ENCODE assay signal across 19 mouse cellular contexts in the genomic region with DNA sequence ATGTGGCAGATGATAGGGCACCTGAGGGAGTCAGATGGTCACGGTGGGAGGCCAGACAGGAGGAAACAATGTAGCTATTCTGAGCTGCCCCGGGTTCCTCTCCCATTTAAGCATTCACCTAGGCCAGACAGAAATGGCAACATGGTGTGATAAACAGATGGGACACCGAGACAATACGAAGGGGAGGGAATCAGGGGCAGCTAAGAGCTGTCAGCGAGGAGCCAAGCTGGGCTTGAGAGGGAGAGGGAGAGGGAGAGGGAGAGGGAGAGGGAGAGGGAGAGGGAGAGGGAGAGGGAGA. TPM values are rescaled to one million over a fixed set of nuclear protein-coding genes. Genes with fewer than 3 reads are reported as not detected.
DNase-seq lines count a peak whose midpoint lies in the region; ATAC-seq and TF ChIP-seq lines count a peak whose summit lies in the region.
"Had no signal": no experiment of that assay in that cellular context is flagged by ENCODE, and none has a peak within 500 bp of the region (broad histone marks: within the 10 kb centered on the region; RNA-seq: fewer than 3 reads in every experiment).

No protein-coding gene starts in this region.

- ATAC-seq in midbrain, embryonic 16.5 days: no peak
- ATAC-seq in hindbrain, embryonic 16.5 days: no peak
- ATAC-seq: forebrain, embryonic 16.5 days; intestine, embryonic 15.5 days had no signal

- H3K9ac ChIP-seq in midbrain, embryonic 16.5 days (ENCODE audit: low read depth, low read length): no peak overlapping the region
- H3K9ac ChIP-seq in ES-E14 (ENCODE audit: insufficient read depth, low read depth, low read length, poor library complexity, severe bottlenecking): peak overlapping the region; percentile 31; the same call in 1 of the 2 replicates
- H3K9ac ChIP-seq in hindbrain, embryonic 16.5 days (ENCODE audit: low read depth, low read length): no peak overlapping the region
- H3K9ac ChIP-seq: intestine, embryonic 15.5 days; kidney, embryonic 15.5 days had no signal

- peaks cover 92% of the 10 kb centered on the region for H3K27me3 ChIP-seq in midbrain, embryonic 10.5 days (ENCODE audit: low read depth, poor library complexity, severe bottlenecking)
- H3K27me3 ChIP-seq in midbrain, embryonic 16.5 days (ENCODE audit: control insufficient read depth, insufficient read depth, low read depth, low read length): peaks cover 2% of the 10 kb centered on the region; the same call in 1 of the 2 replicates
- no peaks in the 10 kb centered on the region for H3K27me3 ChIP-seq in hindbrain, embryonic 16.5 days (replicated peaks; ENCODE audit: control insufficient read depth, insufficient read depth, low read length)
- no peaks in the 10 kb centered on the region; the same call in 1 of the 2 replicates for H3K27me3 ChIP-seq in thymus, adult 2 months (ENCODE audit: control insufficient read depth, insufficient read depth, low read length)

- WGBS in midbrain, embryonic 10.5 days: 15% methylated on average over 5 of the region's 5 CpGs
- WGBS in midbrain, embryonic 16.5 days: 10% methylated on average over 4 of the region's 5 CpGs
- 7% methylated on average over 5 of the region's 5 CpGs for WGBS in hindbrain, embryonic 16.5 days
- 76% methylated on average over 5 of the region's 5 CpGs for WGBS in thymus, adult 2 months

- in situ Hi-C loops in ES-E14 (cut with MboI; ENCODE audit: low sequenced_read_pairs in 2 of 2, unreplicated experiment in 2 of 2): no loop called here

- DNase-seq in midbrain, embryonic 10.5 days (ENCODE audit: low spot score): no peak
- no peak for DNase-seq in ES-E14 (ENCODE audit: low read depth, low spot score)
- peak; percentile 97 for DNase-seq in cerebellum, adult 9-10 months
- DNase-seq in thymus, adult 2 months: no peak
- no peak for DNase-seq in urinary bladder, postnatal 25 days (ENCODE audit: low spot score)
- DNase-seq in layer of hippocampus, adult 8-10 months (ENCODE audit: low spot score in 2 of 2): no peak
- DNase-seq: adrenal gland, adult 8-10 months; gastrocnemius, postnatal 10 days; heart, adult 2 months; heart, postnatal 10 days; liver; lung, adult 18-20 months had no signal

- TF ChIP-seq CTCF in thymus, adult 2 months (IDR thresholded peaks at IDR 0.05; ENCODE audit: borderline replicate concordance, control insufficient read depth, extremely low read depth, insufficient read depth, low read length, poor library complexity): no peak

- no peak overlapping the region for H3K4me2 ChIP-seq in midbrain, embryonic 16.5 days (ENCODE audit: low read length)
- no peak overlapping the region for H3K4me2 ChIP-seq in hindbrain, embryonic 16.5 days (ENCODE audit: low read length)
- H3K4me2 ChIP-seq: intestine, embryonic 15.5 days; kidney, embryonic 15.5 days had no signal

- no peak for TF ChIP-seq POLR2A in thymus, adult 2 months (IDR thresholded peaks at IDR 0.05; ENCODE audit: control insufficient read depth, extremely low read depth, insufficient read depth, low read length, poor library complexity)

- H3K4me3 ChIP-seq in midbrain, embryonic 10.5 days: no peak overlapping the region
- no peak overlapping the region for H3K4me3 ChIP-seq in midbrain, embryonic 16.5 days (ENCODE audit: low read depth, low read length)
- peak overlapping the region in 1 of 2 experiments; percentile 38; a peak in 1 of 4 replicates for H3K4me3 ChIP-seq in ES-E14 (ENCODE audit: insufficient read depth in 1 of 2, low read depth in 1 of 2, low read length in 2 of 2, poor library complexity in 1 of 2, severe bottlenecking in 1 of 2)
- H3K4me3 ChIP-seq in hindbrain, embryonic 16.5 days (ENCODE audit: low read length): no peak overlapping the region
- H3K4me3 ChIP-seq in thymus, adult 2 months (ENCODE audit: control insufficient read depth, insufficient read depth, low read length): no peak overlapping the region
- H3K4me3 ChIP-seq: heart, adult 2 months; intestine, embryonic 15.5 days; kidney, embryonic 15.5 days; myocyte had no signal

- H3K36me3 ChIP-seq in midbrain, embryonic 10.5 days: no peaks in the 10 kb centered on the region
- H3K36me3 ChIP-seq in midbrain, embryonic 16.5 days (ENCODE audit: control insufficient read depth, insufficient read depth, low read length): no peaks in the 10 kb centered on the region
- no peaks in the 10 kb centered on the region for H3K36me3 ChIP-seq in ES-E14 (ENCODE audit: control insufficient read depth, insufficient read depth, low read length, poor library complexity, severe bottlenecking)
- no peaks in the 10 kb centered on the region for H3K36me3 ChIP-seq in hindbrain, embryonic 16.5 days (ENCODE audit: control insufficient read depth, insufficient read depth, low read length)
- H3K36me3 ChIP-seq in thymus, adult 2 months (ENCODE audit: control insufficient read depth, insufficient read depth, low read length): no peaks in the 10 kb centered on the region
- H3K36me3 ChIP-seq: intestine, embryonic 15.5 days; kidney, embryonic 15.5 days had no signal

- H3K9me3 ChIP-seq in midbrain, embryonic 10.5 days (replicated peaks): no peaks in the 10 kb centered on the region
- H3K9me3 ChIP-seq in midbrain, embryonic 16.5 days (replicated peaks; ENCODE audit: control insufficient read depth, low read length, poor library complexity, severe bottlenecking): no peaks in the 10 kb centered on the region
- H3K9me3 ChIP-seq in ES-E14 (ENCODE audit: control insufficient read depth, insufficient read depth, low read depth, low read length): no peaks in the 10 kb centered on the region
- H3K9me3 ChIP-seq in hindbrain, embryonic 16.5 days (ENCODE audit: control insufficient read depth, low read length): no peaks in the 10 kb centered on the region
- H3K9me3 ChIP-seq: intestine, embryonic 15.5 days; kidney, embryonic 15.5 days had no signal

- H3K27ac ChIP-seq in midbrain, embryonic 10.5 days (replicated peaks): peak overlapping the region; percentile 59
- H3K27ac ChIP-seq in midbrain, embryonic 16.5 days (ENCODE audit: low read length): no peak overlapping the region
- H3K27ac ChIP-seq in ES-E14 (ENCODE audit: insufficient read depth, low read depth, low read length, poor library complexity, severe bottlenecking): no peak overlapping the region
- H3K27ac ChIP-seq in hindbrain, embryonic 16.5 days (ENCODE audit: low read depth, low read length): peak overlapping the region; percentile 42; the same call in 1 of the 2 replicates
- H3K27ac ChIP-seq in thymus, adult 2 months (ENCODE audit: control insufficient read depth, insufficient read depth, low read length): no peak overlapping the region
- H3K27ac ChIP-seq: heart, adult 2 months; intestine, embryonic 15.5 days; kidney, embryonic 15.5 days had no signal

- H3K4me1 ChIP-seq in midbrain, embryonic 10.5 days: peaks cover 80% of the 10 kb centered on the region
- peaks cover 20% of the 10 kb centered on the region for H3K4me1 ChIP-seq in midbrain, embryonic 16.5 days (ENCODE audit: control insufficient read depth, insufficient read depth, low read length)
- H3K4me1 ChIP-seq in ES-E14 (ENCODE audit: control insufficient read depth in 2 of 2, insufficient read depth in 2 of 2, low read length in 2 of 2, poor library complexity in 1 of 2): peaks cover 1 to 24% of the 10 kb centered on the region in 2 experiments; a peak in 2 of 4 replicates
- peaks cover 20% of the 10 kb centered on the region for H3K4me1 ChIP-seq in hindbrain, embryonic 16.5 days (ENCODE audit: control insufficient read depth, insufficient read depth, low read depth, low read length)
- H3K4me1 ChIP-seq in thymus, adult 2 months (replicated peaks; ENCODE audit: control insufficient read depth, insufficient read depth, low read length): no peaks in the 10 kb centered on the region

TF ChIP-seq in ES-E14, 5 proteins besides CTCF, POLR2A, EP300 and RAD21:
- TF ChIP-seq ZNF384 (IDR thresholded peaks at IDR 0.05; ENCODE audit: low read depth, low read length) (no peak), CHD2 (IDR thresholded peaks at IDR 0.05; ENCODE audit: low read depth, low read length) (no peak), MAFK (IDR thresholded peaks at IDR 0.05; ENCODE audit: insufficient read depth, low read depth, low read length) (no peak), ZC3H11A (IDR thresholded peaks at IDR 0.05; ENCODE audit: borderline replicate concordance, low read depth, low read length) (no peak), HCFC1 (IDR thresholded peaks at IDR 0.05; ENCODE audit: borderline replicate concordance, insufficient read depth, low read length) (no peak)
TF ChIP-seq in ES-E14: peak in this region for 0.

RNA-seq across cellular contexts. Expression of gene Aqp6, which starts 0.6 kb away (rescaled TPM):
- 0.16 TPM in 1 of 2 replicates, not detected in the other for polyA plus RNA-seq in midbrain, embryonic 10.5 days (2016; fragmentation: Nextera tagmentation; extraction: Ambion mirVana)
- polyA plus RNA-seq in midbrain, embryonic 16.5 days (2015; fragmentation: Nextera tagmentation; extraction: Ambion mirVana): 0.15 and 0.28 TPM in 2 replicates
- 0.36 and 0.69 TPM in 2 replicates for total RNA-seq in ES-E14 (2012; rRNA removed)
- 0.68 and 0.70 TPM in 2 replicates for polyA plus RNA-seq in hindbrain, embryonic 16.5 days (2015; fragmentation: Nextera tagmentation; extraction: Ambion mirVana)
- polyA plus RNA-seq in thymus, adult 2 months (2012; rRNA removed): 0.24 and 0.40 TPM in 2 replicates
- under 1 TPM in 1 of 4 experiments, not detected in 3; 0.36 TPM for total RNA-seq in layer of hippocampus, adult 8-10 months (2022)
- total RNA-seq: adrenal gland, adult 8-10 months; gastrocnemius, postnatal 10 days; heart, postnatal 10 days; layer of hippocampus, adult 18-20 months had no signal
- polyA plus RNA-seq: forebrain, embryonic 16.5 days; intestine, embryonic 15.5 days; kidney, embryonic 15.5 days; myocyte had no signal

RNA-seq across cellular contexts. Expression of gene Aqp5, which starts 11.2 kb away (rescaled TPM):
- 0.61 TPM in 1 of 2 replicates, not detected in the other for polyA plus RNA-seq in midbrain, embryonic 10.5 days (2016; fragmentation: Nextera tagmentation; extraction: Ambion mirVana)
- polyA plus RNA-seq in midbrain, embryonic 16.5 days (2015; fragmentation: Nextera tagmentation; extraction: Ambion mirVana): 0.97 and 1.1 TPM in 2 replicates
- 1.6 and 2.9 TPM in 2 replicates for total RNA-seq in ES-E14 (2012; rRNA removed)
- 0.70 and 0.95 TPM in 2 replicates for polyA plus RNA-seq in hindbrain, embryonic 16.5 days (2015; fragmentation: Nextera tagmentation; extraction: Ambion mirVana)
- polyA plus RNA-seq in thymus, adult 2 months (2012; rRNA removed): 2.7 and 3.3 TPM in 2 replicates
- total RNA-seq in layer of hippocampus, adult 8-10 months (2022): not detected
- total RNA-seq: layer of hippocampus, adult 18-20 months had no signal

RNA-seq across cellular contexts. Expression of gene Aqp2, which starts 22.9 kb away (rescaled TPM):
- polyA plus RNA-seq in midbrain, embryonic 10.5 days (2016; fragmentation: Nextera tagmentation; extraction: Ambion mirVana): not detected in 2 replicates
- not detected in 2 replicates for polyA plus RNA-seq in midbrain, embryonic 16.5 days (2015; fragmentation: Nextera tagmentation; extraction: Ambion mirVana)
- not detected in 2 replicates for total RNA-seq in ES-E14 (2012; rRNA removed)
- 0.11 TPM in 1 of 2 replicates, not detected in the other for polyA plus RNA-seq in hindbrain, embryonic 16.5 days (2015; fragmentation: Nextera tagmentation; extraction: Ambion mirVana)
- polyA plus RNA-seq in thymus, adult 2 months (2012; rRNA removed): 0.47 TPM in 1 of 2 replicates, not detected in the other
- total RNA-seq in layer of hippocampus, adult 8-10 months (2022): under 1 TPM in 1 of 4 experiments, not detected in 3; 0.32 TPM
- total RNA-seq: gastrocnemius, postnatal 10 days; heart, postnatal 10 days; layer of hippocampus, adult 18-20 months had no signal
- polyA plus RNA-seq: forebrain, embryonic 16.5 days; intestine, embryonic 15.5 days had no signal

RNA-seq across cellular contexts. Expression of gene Racgap1, which starts 49.7 kb away (rescaled TPM):
- 208 and 239 TPM in 2 replicates for polyA plus RNA-seq in midbrain, embryonic 10.5 days (2016; fragmentation: Nextera tagmentation; extraction: Ambion mirVana)
- polyA plus RNA-seq in midbrain, embryonic 16.5 days (2015; fragmentation: Nextera tagmentation; extraction: Ambion mirVana): 39.0 and 48.9 TPM in 2 replicates
- 109 and 127 TPM in 2 replicates for total RNA-seq in ES-E14 (2012; rRNA removed)
- 56.7 and 64.6 TPM in 2 replicates for polyA plus RNA-seq in hindbrain, embryonic 16.5 days (2015; fragmentation: Nextera tagmentation; extraction: Ambion mirVana)
- polyA plus RNA-seq in thymus, adult 2 months (2012; rRNA removed): 80.2 and 95.6 TPM in 2 replicates
- 1 to 10 TPM; 4.0 to 6.1 (median 4.8) TPM for total RNA-seq in layer of hippocampus, adult 8-10 months (2022)

Comparison
In these comparisons a context has a peak if more than half of its experiments do, and no peak if none do; other contexts are left out.
1. H3K27ac ChIP-seq: peak in midbrain, embryonic 10.5 days (single experiment) and hindbrain, embryonic 16.5 days (single experiment); none in midbrain, embryonic 16.5 days (single experiment), ES-E14 (single experiment) and thymus, adult 2 months (single experiment).